Mouse (Mus musculus): ENCODE results near the gene Def8. TPM values are rescaled to one million over a fixed set of nuclear protein-coding genes. Genes with fewer than 3 reads are reported as not detected.

Def8 gene
- polyA plus RNA-seq, 1 experiment from 2014 or later, result 39.8 TPM

GRCm38 (mm10) chr8:123504591-123505195 is 81.4 kb downstream of the Def8 start:
- 0 out of 2 replicates have a peak overlapping the region, but pooled peaks have one; percentile 7 for H3K4me2 ChIP-seq
- peak overlapping the region; percentile 66 for H3K27ac ChIP-seq
- 52% methylated on average over 9 of the region's 9 CpGs for WGBS
- H3K4me1 ChIP-seq, result peaks cover 21% of the 10 kb centered on the region
- no peaks in the 10 kb centered on the region for H3K27me3 ChIP-seq
- no peak overlapping the region for H3K9ac ChIP-seq
- H3K4me3 ChIP-seq (replicated peaks), result no peak overlapping the region
- ATAC-seq (replicated peaks; ENCODE audit: low FRiP score), result peak; percentile 44; the same call in 1 of the 2 replicates
- 0 out of 2 replicates have a peak, but pooled peaks cover 4% of the 10 kb centered on the region for H3K9me3 ChIP-seq (replicated peaks)
- peaks cover 96% of the 10 kb centered on the region for H3K36me3 ChIP-seq

DNA sequence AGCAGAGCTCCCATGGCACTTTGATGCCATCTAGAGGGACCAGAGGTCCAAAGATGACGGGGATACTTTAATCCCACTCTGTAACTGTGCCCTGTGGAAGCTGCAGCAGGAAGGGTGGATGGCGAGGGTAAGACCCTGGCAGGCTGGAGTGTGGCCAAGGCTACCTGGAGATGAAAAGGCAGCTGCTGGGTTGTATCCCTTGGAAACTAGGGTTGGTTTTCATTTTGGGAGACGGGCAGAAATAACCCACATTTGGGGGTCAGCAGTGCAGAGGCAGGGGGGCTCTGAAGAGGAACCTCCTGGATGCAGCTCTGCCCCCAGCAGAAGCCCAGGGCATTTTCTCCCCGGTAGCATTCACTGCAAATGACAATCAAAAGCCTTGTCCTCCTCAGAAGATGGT is 81.9 kb downstream of the Def8 start:
- H3K27ac ChIP-seq, result peak overlapping the region; percentile 66
- ATAC-seq (replicated peaks; ENCODE audit: low FRiP score), result 0 out of 2 replicates have a peak, but pooled peaks have one; percentile 14
- H3K9me3 ChIP-seq (replicated peaks), result 0 out of 2 replicates have a peak, but pooled peaks cover 4% of the 10 kb centered on the region
- H3K4me2 ChIP-seq, result 0 out of 2 replicates have a peak overlapping the region, but pooled peaks have one; percentile 7
- WGBS, result 45% methylated on average over 4 of the region's 4 CpGs
- H3K9ac ChIP-seq, result no peak overlapping the region
- peaks cover 21% of the 10 kb centered on the region for H3K4me1 ChIP-seq
- peaks cover 94% of the 10 kb centered on the region for H3K36me3 ChIP-seq
- H3K4me3 ChIP-seq (replicated peaks), result no peak overlapping the region
- no peaks in the 10 kb centered on the region for H3K27me3 ChIP-seq

GRCm38 (mm10) chr8:123505695-123506094 is 82.4 kb downstream of the Def8 start:
- no peak overlapping the region for H3K9ac ChIP-seq
- WGBS, result 39% methylated on average over 9 of the region's 9 CpGs
- H3K9me3 ChIP-seq (replicated peaks), result 0 out of 2 replicates have a peak, but pooled peaks cover 4% of the 10 kb centered on the region
- ATAC-seq (replicated peaks; ENCODE audit: low FRiP score), result 0 out of 2 replicates have a peak, but pooled peaks have one; percentile 54
- 0 out of 2 replicates have a peak overlapping the region, but pooled peaks have one; percentile 66 for H3K27ac ChIP-seq
- no peak overlapping the region for H3K4me2 ChIP-seq
- peaks cover 21% of the 10 kb centered on the region for H3K4me1 ChIP-seq
- no peak overlapping the region for H3K4me3 ChIP-seq (replicated peaks)
- H3K36me3 ChIP-seq, result peaks cover 90% of the 10 kb centered on the region
- no peaks in the 10 kb centered on the region for H3K27me3 ChIP-seq

- Histone ChIP-seq H3K36me3 (peaks cover 75% of the 10 kb centered on the region), H3K4me2 (no peak overlapping the region), H3K4me3 (replicated peaks) (no peak overlapping the region), H3K9me3 (replicated peaks) (0 out of 2 replicates have a peak, but pooled peaks cover 4% of the 10 kb centered on the region), H3K27ac (no peak overlapping the region), H3K4me1 (peaks cover 21% of the 10 kb centered on the region), H3K27me3 (peaks cover 2% of the 10 kb centered on the region; the same call in 1 of the 2 replicates), H3K9ac (no peak overlapping the region)
- ATAC-seq (replicated peaks; ENCODE audit: low FRiP score), result no peak
- WGBS, result 95% methylated on average over 5 of the region's 5 CpGs
Measured at GRCm38 (mm10) chr8:123507153-123507552, 83.8 kb downstream of the Def8 start.

GRCm38 (mm10) chr8:123510819-123511218 is 87.5 kb downstream of the Def8 start:
- WGBS, result 76% methylated on average over 5 of the region's 5 CpGs
- H3K36me3 ChIP-seq, result peaks cover 41% of the 10 kb centered on the region
- H3K4me2 ChIP-seq, result no peak overlapping the region
- no peak overlapping the region for H3K9ac ChIP-seq
- ATAC-seq (replicated peaks; ENCODE audit: low FRiP score), result no peak
- H3K4me3 ChIP-seq (replicated peaks), result no peak overlapping the region
- no peak overlapping the region for H3K27ac ChIP-seq
- H3K9me3 ChIP-seq (replicated peaks), result no peaks in the 10 kb centered on the region
- peaks cover 36% of the 10 kb centered on the region for H3K27me3 ChIP-seq
- H3K4me1 ChIP-seq, result peaks cover 20% of the 10 kb centered on the region

Other genes with a start within 250 kb of the Def8 start
- gene Dpep1, start 237.3 kb upstream of the Def8 start, polyA plus RNA-seq (2015; fragmentation: Nextera tagmentation; extraction: Ambion mirVana), result 4.4 and 5.5 TPM in 2 replicates
- 118 and 126 TPM in 2 replicates for gene Chmp1a, start 210.8 kb upstream of the Def8 start, polyA plus RNA-seq (2015; fragmentation: Nextera tagmentation; extraction: Ambion mirVana)
- 4.2 and 5.5 TPM in 2 replicates for gene Spata33, start 210.7 kb upstream of the Def8 start, polyA plus RNA-seq (2015; fragmentation: Nextera tagmentation; extraction: Ambion mirVana)
- 33.7 and 34.7 TPM in 2 replicates for gene Cdk10, start 198.7 kb upstream of the Def8 start, polyA plus RNA-seq (2015; fragmentation: Nextera tagmentation; extraction: Ambion mirVana)
- gene Spata2l, start 187.3 kb upstream of the Def8 start, polyA plus RNA-seq (2015; fragmentation: Nextera tagmentation; extraction: Ambion mirVana), result 5.3 and 5.7 TPM in 2 replicates
- 21.2 and 22.7 TPM in 2 replicates for gene Zfp276, start 169.3 kb upstream of the Def8 start, polyA plus RNA-seq (2015; fragmentation: Nextera tagmentation; extraction: Ambion mirVana)
- 22.2 and 25.0 TPM in 2 replicates for gene Vps9d1, start 169.2 kb upstream of the Def8 start, polyA plus RNA-seq (2015; fragmentation: Nextera tagmentation; extraction: Ambion mirVana)
- gene Fanca, start 105.0 kb upstream of the Def8 start, polyA plus RNA-seq (2015; fragmentation: Nextera tagmentation; extraction: Ambion mirVana), result 38.2 and 45.2 TPM in 2 replicates
- 4.7 and 5.0 TPM in 2 replicates for gene Spire2, start 90.8 kb upstream of the Def8 start, polyA plus RNA-seq (2015; fragmentation: Nextera tagmentation; extraction: Ambion mirVana)
- gene Tcf25, start 49.8 kb upstream of the Def8 start, polyA plus RNA-seq (2015; fragmentation: Nextera tagmentation; extraction: Ambion mirVana), result 157 and 175 TPM in 2 replicates
- gene Mc1r, start 16.4 kb upstream of the Def8 start, polyA plus RNA-seq (2015; fragmentation: Nextera tagmentation; extraction: Ambion mirVana), result not detected in 2 replicates
- gene Tubb3, start 12.1 kb upstream of the Def8 start, polyA plus RNA-seq (2015; fragmentation: Nextera tagmentation; extraction: Ambion mirVana), result 8.0 and 22.0 TPM in 2 replicates
- gene Afg3l1, start 54.4 kb downstream of the Def8 start, polyA plus RNA-seq (2015; fragmentation: Nextera tagmentation; extraction: Ambion mirVana), result 54.3 and 66.8 TPM in 2 replicates
- 4.1 and 4.2 TPM in 2 replicates for gene Dbndd1, start 91.9 kb downstream of the Def8 start, polyA plus RNA-seq (2015; fragmentation: Nextera tagmentation; extraction: Ambion mirVana)
- 34.4 and 35.8 TPM in 2 replicates for gene Gas8, start 95.3 kb downstream of the Def8 start, polyA plus RNA-seq (2015; fragmentation: Nextera tagmentation; extraction: Ambion mirVana)
- 8.2 and 8.6 TPM in 2 replicates for gene Rhou, start 230.4 kb downstream of the Def8 start, polyA plus RNA-seq (2015; fragmentation: Nextera tagmentation; extraction: Ambion mirVana)